Mouse (Mus musculus): ENCODE measurements around the gene Sema7a. TPM values are rescaled to one million over a fixed set of nuclear protein-coding genes. Genes with fewer than 3 reads are reported as not detected.

Sema7a gene
- polyA plus RNA-seq, 1 experiment, result 0.04 TPM

DNA sequence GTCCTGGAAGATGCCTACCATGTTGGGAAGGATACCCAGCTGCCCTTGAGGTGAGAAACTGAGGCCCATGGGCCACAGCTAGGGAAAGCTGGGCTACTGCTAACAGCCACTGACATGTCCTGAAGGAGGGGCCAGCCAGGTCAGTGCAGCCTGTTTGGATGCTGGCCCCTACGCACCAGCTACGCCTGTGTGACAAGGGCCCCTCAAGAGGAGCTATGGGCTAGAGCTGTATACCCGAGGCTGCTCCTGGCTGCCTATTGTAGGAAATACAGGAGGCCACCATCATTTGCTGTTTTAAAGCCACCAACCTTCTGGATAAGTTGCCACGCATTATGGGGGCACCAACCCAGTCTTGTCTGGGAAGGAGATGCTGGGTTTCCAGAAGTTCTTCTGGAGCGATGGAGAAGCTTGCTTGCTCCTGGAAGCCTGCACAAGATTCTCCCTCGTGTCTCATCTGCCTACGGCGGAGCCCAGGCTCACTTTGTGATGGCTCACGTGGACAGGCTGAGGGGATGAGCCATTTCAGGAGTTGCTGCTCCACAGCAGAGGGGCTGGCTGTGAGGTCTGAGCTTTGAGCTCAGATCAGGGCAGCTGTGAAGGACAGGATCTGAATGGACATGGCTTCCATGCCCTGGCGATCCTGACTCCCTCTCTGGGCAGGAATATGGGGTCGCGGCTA, 68.6 kb downstream of the Sema7a start:
- no peak overlapping the region for H3K4me3 ChIP-seq (replicated peaks)
- H3K36me3 ChIP-seq (ENCODE audit: control insufficient read depth), result no peaks in the 10 kb centered on the region
- H3K9me3 ChIP-seq (ENCODE audit: control insufficient read depth, low read length), result no peaks in the 10 kb centered on the region
- no peaks in the 10 kb centered on the region for H3K27me3 ChIP-seq (ENCODE audit: control insufficient read depth)
- TF ChIP-seq TAL1 (IDR thresholded peaks at IDR 0.05; ENCODE audit: low read length) (no peak), GATA1 (IDR thresholded peaks at IDR 0.05; ENCODE audit: low read length) (no peak)
- no peaks in the 10 kb centered on the region for H3K4me1 ChIP-seq (ENCODE audit: control insufficient read depth)

DNA sequence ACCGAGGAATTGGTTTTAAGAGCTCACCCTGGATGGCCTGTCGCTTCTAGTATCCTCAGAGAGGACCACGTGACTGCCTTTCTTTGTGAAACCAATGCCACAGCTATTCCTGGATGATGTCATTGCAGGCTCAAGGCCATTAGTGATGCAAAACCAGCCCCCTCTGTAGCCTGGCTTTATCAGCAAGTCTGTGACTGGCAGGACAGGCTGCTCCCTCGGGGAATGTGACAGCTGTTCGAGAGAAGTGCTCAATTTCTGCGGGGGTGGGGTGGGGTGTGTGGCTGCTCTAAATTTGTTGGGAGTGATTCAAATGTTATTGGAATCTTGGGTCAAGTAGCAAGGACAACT, 69.1 kb downstream of the Sema7a start:
- no peaks in the 10 kb centered on the region for H3K9me3 ChIP-seq (ENCODE audit: control insufficient read depth, low read length)
- no peaks in the 10 kb centered on the region for H3K4me1 ChIP-seq (ENCODE audit: control insufficient read depth)
- no peak for TF ChIP-seq GATA1 (IDR thresholded peaks at IDR 0.05; ENCODE audit: low read length)
- no peak for TF ChIP-seq TAL1 (IDR thresholded peaks at IDR 0.05; ENCODE audit: low read length)
- H3K27me3 ChIP-seq (ENCODE audit: control insufficient read depth), result no peaks in the 10 kb centered on the region
- H3K36me3 ChIP-seq (ENCODE audit: control insufficient read depth), result no peaks in the 10 kb centered on the region
- H3K4me3 ChIP-seq (replicated peaks), result no peak overlapping the region

- Histone ChIP-seq H3K27me3 (ENCODE audit: control insufficient read depth) (no peaks in the 10 kb centered on the region), H3K4me3 (replicated peaks) (no peak overlapping the region)
- TF ChIP-seq GATA1 (IDR thresholded peaks at IDR 0.05; ENCODE audit: low read length), result no peak
- TF ChIP-seq TAL1 (IDR thresholded peaks at IDR 0.05; ENCODE audit: low read length), result no peak
These were observed 69.7 kb downstream of the Sema7a start for GRCm38 (mm10) chr9:58009588-58009987.

DNA sequence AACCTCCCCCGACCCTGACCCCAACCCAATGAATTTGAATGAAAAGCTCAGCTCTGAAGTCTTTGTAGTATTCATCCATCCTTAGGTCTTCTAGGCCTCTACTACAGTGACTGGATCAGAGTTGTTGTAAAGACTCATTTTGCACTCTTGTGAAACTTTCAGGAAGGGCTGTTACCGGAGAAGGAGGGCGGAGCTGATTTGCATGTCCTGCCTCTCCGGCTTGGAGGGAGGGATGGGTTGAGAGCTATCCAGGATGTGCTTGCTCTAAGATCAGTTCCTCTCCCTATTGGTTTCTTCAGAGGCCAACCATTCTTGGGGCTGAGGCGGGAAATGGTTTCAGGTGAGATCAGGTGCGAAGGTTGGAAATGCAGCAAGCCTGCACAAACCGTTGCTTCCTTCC, 71.1 kb downstream of the Sema7a start:
- no peaks in the 10 kb centered on the region for H3K27me3 ChIP-seq (ENCODE audit: control insufficient read depth)
- no peaks in the 10 kb centered on the region for H3K9me3 ChIP-seq (ENCODE audit: control insufficient read depth, low read length)
- H3K4me1 ChIP-seq (ENCODE audit: control insufficient read depth), result no peaks in the 10 kb centered on the region
- no peak for TF ChIP-seq TAL1 (IDR thresholded peaks at IDR 0.05; ENCODE audit: low read length)
- no peak for TF ChIP-seq GATA1 (IDR thresholded peaks at IDR 0.05; ENCODE audit: low read length)
- no peaks in the 10 kb centered on the region for H3K36me3 ChIP-seq (ENCODE audit: control insufficient read depth)
- H3K4me3 ChIP-seq (replicated peaks), result no peak overlapping the region

More at GRCm38 (mm10) chr9:58009588-58009987, 69.7 kb downstream of the Sema7a start:
- H3K4me1 ChIP-seq (ENCODE audit: control insufficient read depth), result no peaks in the 10 kb centered on the region
- H3K36me3 ChIP-seq (ENCODE audit: control insufficient read depth), result no peaks in the 10 kb centered on the region
- no peaks in the 10 kb centered on the region for H3K9me3 ChIP-seq (ENCODE audit: control insufficient read depth, low read length)

- H3K27me3 ChIP-seq (ENCODE audit: control insufficient read depth), result no peaks in the 10 kb centered on the region
- no peak for TF ChIP-seq GATA1 (IDR thresholded peaks at IDR 0.05; ENCODE audit: low read length)
- H3K36me3 ChIP-seq (ENCODE audit: control insufficient read depth), result no peaks in the 10 kb centered on the region
- H3K9me3 ChIP-seq (ENCODE audit: control insufficient read depth, low read length), result no peaks in the 10 kb centered on the region
- no peak overlapping the region for H3K4me3 ChIP-seq (replicated peaks)
- no peaks in the 10 kb centered on the region for H3K4me1 ChIP-seq (ENCODE audit: control insufficient read depth)
These were observed 71.6 kb downstream of the Sema7a start for GRCm38 (mm10) chr9:58011552-58011951.

Other genes with a start within 250 kb of the Sema7a start
- 0.40 and 0.69 TPM in 2 replicates for gene Edc3, start 231.6 kb upstream of the Sema7a start, polyA plus RNA-seq (2012)
- 38.9 and 44.4 TPM in 2 replicates for gene Clk3, start 174.3 kb upstream of the Sema7a start, polyA plus RNA-seq (2012)
- gene Arid3b, start 103.3 kb upstream of the Sema7a start, polyA plus RNA-seq (2012), result 1.8 and 1.9 TPM in 2 replicates
- 22.3 and 24.0 TPM in 2 replicates for gene Ubl7, start 29.1 kb upstream of the Sema7a start, polyA plus RNA-seq (2012)
- gene Cyp11a1, start 66.3 kb downstream of the Sema7a start, polyA plus RNA-seq (2012), result 0.04 and 0.09 TPM in 2 replicates
- not detected in 2 replicates for gene Stra6, start 123.7 kb downstream of the Sema7a start, polyA plus RNA-seq (2012)
- not detected in 2 replicates for gene Ccdc33, start 178.7 kb downstream of the Sema7a start, polyA plus RNA-seq (2012)